Mouse (Mus musculus): ENCODE data around the gene A1bg.

DNA sequence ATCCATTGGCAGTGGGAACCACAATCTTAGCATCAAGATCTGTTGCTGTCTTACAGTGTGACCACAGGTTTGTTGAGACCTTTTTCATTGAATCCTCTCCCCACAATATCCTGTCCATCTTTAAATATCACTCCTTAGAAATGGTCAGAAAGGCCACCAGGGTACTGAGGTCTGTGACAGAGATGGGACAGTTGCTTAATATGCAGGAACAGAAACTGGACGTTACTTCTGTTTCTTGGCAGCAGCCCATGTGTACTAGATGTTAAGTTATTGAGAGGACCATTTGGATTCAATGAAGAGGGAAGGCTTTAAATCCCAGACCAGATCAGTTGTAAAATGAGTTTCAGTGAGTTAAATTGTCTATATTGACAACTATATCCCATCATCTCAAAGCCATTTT, 67.7 kb downstream of the A1bg start:
- TF ChIP-seq CTCF (IDR thresholded peaks at IDR 0.05; ENCODE audit: low read depth) = no peak
- no peak for TF ChIP-seq EP300 (IDR thresholded peaks at IDR 0.05; ENCODE audit: low read depth)

All from heart, postnatal 0 days (tissue).